Mouse (Mus musculus): ENCODE measurements at regions not wholly inside any gene's neighbourhood (a gene's known extent, or its start where the extent isn't known, plus 50 kb on each side); places are given as distances from the start of the nearest gene placed in this dataset.

GRCm38 (mm10) chr7:68945886-68946863 lies 197.1 kb upstream of the Arrdc4 start:
- no peak for DNase-seq (ENCODE audit: low spot score in 2 of 2)

- DNase-seq (ENCODE audit: low spot score in 2 of 2), result no peak
These were observed 181.7 kb upstream of the Arrdc4 start for GRCm38 (mm10) chr7:68930627-68931334.

DNA sequence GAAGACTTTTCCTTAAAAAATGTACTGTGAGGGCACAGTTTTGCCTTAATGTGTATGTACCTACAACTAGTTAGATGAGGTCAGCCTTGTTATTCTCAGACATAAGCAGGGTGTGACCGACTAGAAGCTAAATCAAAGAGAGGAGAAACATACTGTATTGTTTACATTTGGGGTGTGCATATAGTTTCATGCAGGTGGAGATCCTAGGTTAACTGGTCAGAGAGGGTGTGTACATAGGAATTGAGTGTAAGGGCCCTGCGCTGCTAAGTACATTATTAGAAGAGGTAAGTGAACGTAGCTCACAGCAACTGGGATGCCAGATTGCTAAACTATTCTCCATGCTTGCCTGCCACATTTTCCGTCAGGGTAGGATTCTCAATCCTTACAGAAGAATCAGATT lies 180.6 kb upstream of the Arrdc4 start:
- no peak for DNase-seq (ENCODE audit: low spot score in 2 of 2)

GRCm38 (mm10) chr7:68925640-68926039 lies 176.6 kb upstream of the Arrdc4 start:
- no peak for DNase-seq (ENCODE audit: low spot score in 2 of 2)

DNA sequence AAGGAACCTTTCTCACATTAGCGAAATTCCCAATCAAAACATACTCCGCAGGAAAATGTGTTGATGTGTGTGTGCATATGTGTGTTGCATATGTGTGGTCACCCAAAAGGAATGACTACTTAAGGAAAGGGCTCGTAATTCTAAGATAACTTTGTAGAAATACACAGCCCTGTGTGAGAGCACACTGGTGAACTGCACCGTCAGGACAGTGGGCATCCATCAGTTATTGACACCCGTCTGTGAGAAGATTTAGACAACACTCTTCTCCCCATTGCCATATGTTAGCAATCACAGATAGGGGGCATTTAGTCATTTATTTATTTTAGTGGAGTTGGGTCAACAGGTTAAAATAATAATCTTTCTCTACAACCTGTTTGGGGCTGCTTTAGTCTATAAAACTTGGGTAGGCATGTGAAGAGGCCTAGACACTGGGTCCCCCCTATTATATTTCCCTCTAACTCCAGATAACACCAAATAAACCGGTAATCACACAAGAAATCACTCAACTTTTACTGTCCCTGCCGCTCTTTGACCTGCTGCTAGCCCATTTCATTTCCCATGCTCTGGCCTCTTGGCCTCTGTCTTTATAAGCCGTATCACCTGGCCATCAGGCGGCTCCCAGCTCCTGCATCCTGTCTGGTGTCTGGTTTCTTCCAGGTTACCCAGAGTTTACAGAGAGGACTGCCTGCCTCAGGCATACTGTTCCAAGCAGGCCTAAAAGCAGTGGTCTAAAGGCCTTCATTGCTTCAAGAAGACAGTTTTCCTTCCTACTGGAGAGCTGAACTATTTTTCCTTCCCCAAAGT lies 169.8 kb upstream of the Arrdc4 start:
- DNase-seq (ENCODE audit: low spot score in 2 of 2), result no peak

- no peak for DNase-seq (ENCODE audit: low spot score in 2 of 2)
These were observed 168.8 kb upstream of the Arrdc4 start for GRCm38 (mm10) chr7:68917876-68918200.

DNA sequence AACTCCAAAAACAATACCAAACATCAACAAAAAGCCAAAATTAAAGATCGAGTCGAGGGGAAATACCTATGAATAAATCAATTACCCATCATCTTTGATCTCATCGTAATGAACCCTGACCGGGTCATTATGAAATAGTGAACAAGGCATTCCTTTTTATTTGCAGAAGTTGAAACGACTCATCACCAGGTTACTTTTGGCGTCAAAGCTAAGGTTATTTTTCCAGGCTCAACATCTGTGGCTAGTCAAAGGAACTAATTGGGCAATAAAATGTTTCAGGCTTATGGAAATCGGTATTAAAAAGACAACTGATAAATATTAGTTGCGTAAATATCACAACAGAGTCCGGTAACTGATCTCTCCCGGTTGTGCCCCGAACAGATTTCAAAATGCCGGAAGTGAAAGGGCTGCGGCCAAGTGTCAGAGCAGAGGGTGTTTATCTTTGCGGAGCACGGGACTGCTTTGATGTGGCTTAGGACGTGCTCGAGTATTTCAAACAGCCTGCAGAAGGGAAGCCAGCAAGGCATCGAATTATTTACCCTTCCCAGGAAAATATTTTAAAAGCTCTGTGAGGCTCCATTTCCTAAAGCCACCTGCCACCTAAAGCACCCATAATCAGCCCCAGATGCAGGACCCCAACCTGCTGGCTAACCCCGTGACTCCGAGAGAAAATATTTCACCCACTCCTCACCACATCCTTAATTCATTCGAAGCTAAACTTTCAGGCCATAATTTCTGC lies 168.3 kb upstream of the Arrdc4 start:
- no peak for DNase-seq (ENCODE audit: low spot score in 2 of 2)

DNA sequence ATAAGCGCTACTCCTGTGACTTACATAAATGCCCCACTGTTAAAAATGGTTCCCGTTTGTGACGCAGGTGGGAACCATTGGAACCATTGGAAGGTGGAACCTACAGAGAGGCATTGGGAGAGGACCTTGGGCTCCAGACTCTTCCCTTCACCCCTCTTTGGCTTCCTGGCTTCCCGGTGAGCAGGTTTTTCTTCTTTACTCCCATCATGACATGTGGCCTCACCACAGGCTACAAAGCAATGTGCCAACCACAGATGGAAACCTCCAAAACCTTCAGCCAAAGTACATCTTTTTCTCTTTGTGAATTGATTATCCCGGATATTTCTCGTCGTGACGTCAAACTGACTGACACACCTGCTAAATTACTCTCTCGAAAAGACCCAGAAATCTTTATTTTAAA lies 166.9 kb upstream of the Arrdc4 start:
- no peak for DNase-seq (ENCODE audit: low spot score in 2 of 2)

GRCm38 (mm10) chr7:68914344-68914743 lies 165.3 kb upstream of the Arrdc4 start:
- no peak for DNase-seq (ENCODE audit: low spot score in 2 of 2)

GRCm38 (mm10) chr7:68911989-68912655 lies 163.1 kb upstream of the Arrdc4 start:
- no peak for DNase-seq (ENCODE audit: low spot score in 2 of 2)

- DNase-seq (ENCODE audit: low spot score in 2 of 2), result no peak
These were observed 162.5 kb upstream of the Arrdc4 start for GRCm38 (mm10) chr7:68911562-68911961.

GRCm38 (mm10) chr7:68909694-68910093 lies 160.7 kb upstream of the Arrdc4 start:
- no peak for DNase-seq (ENCODE audit: low spot score in 2 of 2)

DNA sequence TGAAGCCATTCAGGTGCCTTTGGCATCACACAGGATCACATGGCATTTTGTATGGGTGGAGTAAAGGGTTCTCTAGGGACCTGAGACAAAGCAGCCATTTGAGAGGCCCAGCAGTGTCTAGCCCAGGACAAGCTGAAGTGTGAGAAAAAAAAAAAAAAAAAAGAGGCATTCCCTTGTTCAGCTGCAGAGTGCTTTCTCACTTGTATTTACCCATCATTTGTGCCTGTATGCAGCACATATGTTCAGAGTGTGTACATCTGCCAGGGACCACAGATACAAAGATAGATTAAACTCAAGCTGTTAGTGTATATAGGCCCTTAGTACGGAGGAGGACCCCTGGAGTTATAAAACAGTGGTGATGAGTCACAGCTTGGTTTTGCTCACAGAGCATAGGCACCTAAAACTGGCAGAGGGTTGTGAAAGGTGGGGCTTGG lies 159.4 kb upstream of the Arrdc4 start:
- DNase-seq (ENCODE audit: low spot score in 2 of 2), result no peak

DNA sequence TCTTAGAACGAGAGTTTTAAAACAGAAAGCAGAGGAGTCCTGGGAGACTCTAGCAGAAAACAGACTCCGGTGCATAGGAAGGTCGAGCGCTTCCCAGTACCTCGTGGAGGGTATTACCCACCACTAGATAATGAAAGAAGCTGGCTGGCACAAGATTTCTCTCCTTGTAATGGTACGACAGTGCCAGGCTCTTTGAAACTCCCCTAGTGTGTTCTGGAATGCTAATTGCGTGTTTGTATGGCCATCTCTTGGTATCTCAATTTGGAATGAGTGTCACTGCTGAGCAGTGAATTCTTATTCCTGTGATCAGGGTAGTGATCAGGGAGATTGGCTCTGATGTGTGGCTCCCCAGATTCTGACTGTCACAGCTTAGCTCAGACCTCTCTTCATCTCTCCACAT lies 158.8 kb upstream of the Arrdc4 start:
- DNase-seq (ENCODE audit: low spot score in 2 of 2), result no peak

- no peak for DNase-seq (ENCODE audit: low spot score in 2 of 2)
These were observed 157.8 kb upstream of the Arrdc4 start for GRCm38 (mm10) chr7:68906771-68907395.

DNA sequence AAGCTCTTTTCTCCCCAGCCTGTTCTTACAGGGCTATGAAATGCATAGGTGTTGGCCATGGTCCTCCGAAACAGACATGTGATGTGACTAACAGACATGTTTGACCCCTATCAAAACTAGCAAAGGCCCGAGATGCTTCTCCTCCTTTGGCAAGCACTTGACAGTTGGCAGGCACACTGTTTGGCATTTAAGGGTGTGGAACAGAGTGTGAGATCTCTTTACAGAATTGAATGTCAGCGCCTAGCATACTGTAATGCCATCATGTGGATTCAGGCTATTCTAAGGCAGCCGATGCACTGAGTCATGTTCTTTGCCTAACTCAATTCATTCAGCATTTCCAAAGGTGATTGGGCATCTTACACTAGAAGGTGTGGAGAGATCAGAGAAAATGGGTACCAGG lies 156.8 kb upstream of the Arrdc4 start:
- DNase-seq (ENCODE audit: low spot score in 2 of 2), result no peak

DNA sequence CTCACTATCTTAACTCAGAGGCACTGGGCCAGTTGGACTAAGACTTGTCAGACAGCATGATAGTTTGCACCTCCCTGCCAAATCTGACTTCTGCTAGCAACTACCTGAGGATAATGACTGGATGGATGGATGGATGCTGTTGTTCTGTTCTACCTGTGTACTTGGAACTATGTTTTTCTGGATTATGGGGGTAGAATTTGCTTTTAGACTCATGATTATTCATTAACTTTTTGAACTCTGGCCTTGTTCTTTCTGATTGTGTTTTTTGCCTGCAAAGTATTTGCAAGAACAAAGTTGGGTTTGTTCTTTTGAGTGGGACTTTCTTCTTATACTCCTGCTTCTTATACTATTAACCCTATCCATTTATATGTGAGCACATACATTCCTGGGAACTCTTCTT lies 137.1 kb upstream of the Arrdc4 start:
- no peak for DNase-seq (ENCODE audit: low spot score in 2 of 2)

DNA sequence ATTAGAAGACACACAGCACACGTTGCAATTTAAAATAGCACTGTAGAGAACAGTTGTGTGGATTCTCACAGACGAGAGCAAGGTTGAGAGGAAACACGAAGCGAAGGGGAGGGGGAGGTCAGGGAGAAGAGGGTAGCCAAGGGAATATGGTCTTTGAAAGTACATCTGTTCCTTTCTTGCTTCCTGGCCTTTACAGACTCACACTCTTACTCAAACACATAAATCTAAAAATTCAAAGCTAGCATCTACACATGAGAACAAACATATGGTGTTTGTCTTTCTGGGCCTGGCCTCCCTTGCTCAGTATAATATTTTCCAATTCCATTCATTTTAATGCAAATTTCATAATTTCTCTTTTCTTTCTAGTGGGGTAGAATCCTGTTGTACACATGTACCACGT lies 124.0 kb upstream of the Arrdc4 start:
- DNase-seq (ENCODE audit: low spot score in 2 of 2), result no peak

GRCm38 (mm10) chr7:68864322-68865031 lies 115.4 kb upstream of the Arrdc4 start:
- no peak for DNase-seq (ENCODE audit: low spot score in 2 of 2)
